Comparison of ENCODE assay signal across 12 mouse cellular contexts in genomic region chr4:120285223-120285622, GRCm38 (mm10). TPM values are rescaled to one million over a fixed set of nuclear protein-coding genes. Genes with fewer than 3 reads are reported as not detected.
A peak's percentile ranks its signal among the peaks of the same experiment; 100 is the strongest.
DNase-seq lines count a peak whose midpoint lies in the region; ATAC-seq and TF ChIP-seq lines count a peak whose summit lies in the region.
"Had no signal": no experiment of that assay in that cellular context is flagged by ENCODE, and none has a peak within 500 bp of the region (broad histone marks: within the 10 kb centered on the region; RNA-seq: fewer than 3 reads in every experiment).

No protein-coding gene starts in this region.

- H3K4me1 ChIP-seq in forebrain, embryonic 15.5 days: peaks cover 65% of the 10 kb centered on the region
- peaks cover 32% of the 10 kb centered on the region for H3K4me1 ChIP-seq in neural tube, embryonic 14.5 days (ENCODE audit: control insufficient read depth, insufficient read depth, low read length)

- peak overlapping the region; percentile 97 for H3K9ac ChIP-seq in forebrain, embryonic 15.5 days (replicated peaks)
- no peak overlapping the region for H3K9ac ChIP-seq in neural tube, embryonic 14.5 days (replicated peaks; ENCODE audit: low read depth, low read length)

- H3K27me3 ChIP-seq in forebrain, embryonic 15.5 days: no peaks in the 10 kb centered on the region
- H3K27me3 ChIP-seq in neural tube, embryonic 14.5 days (ENCODE audit: control insufficient read depth, insufficient read depth, low read length): peaks cover 2% of the 10 kb centered on the region

- H3K4me3 ChIP-seq in left cerebral cortex, adult 2 months: peak overlapping the region; percentile 75
- H3K4me3 ChIP-seq in forebrain, embryonic 15.5 days: peak overlapping the region; percentile 61
- peak overlapping the region; percentile 73; the same call in 1 of the 2 replicates for H3K4me3 ChIP-seq in neural tube, embryonic 14.5 days (ENCODE audit: low read depth, low read length)

- WGBS in forebrain, embryonic 15.5 days: 54% methylated on average over 3 of the region's 3 CpGs
- 61% methylated on average over 3 of the region's 3 CpGs for WGBS in neural tube, embryonic 14.5 days

- H3K27ac ChIP-seq in left cerebral cortex, adult 2 months: no peak overlapping the region
- H3K27ac ChIP-seq in forebrain, embryonic 15.5 days (replicated peaks): peak overlapping the region; percentile 97
- no peak overlapping the region for H3K27ac ChIP-seq in neural tube, embryonic 14.5 days (ENCODE audit: low read depth, low read length)

- ATAC-seq in forebrain, embryonic 15.5 days (replicated peaks): no peak
- ATAC-seq in neural tube, embryonic 14.5 days (ENCODE audit: low read depth): no peak

- peak overlapping the region; percentile 84 for H3K4me2 ChIP-seq in forebrain, embryonic 15.5 days (replicated peaks)
- peak overlapping the region; percentile 93 for H3K4me2 ChIP-seq in neural tube, embryonic 14.5 days (ENCODE audit: low read depth, low read length)
- H3K4me2 ChIP-seq: liver, embryonic 11.5 days had no signal

- H3K9me3 ChIP-seq in forebrain, embryonic 15.5 days: no peaks in the 10 kb centered on the region
- no peaks in the 10 kb centered on the region for H3K9me3 ChIP-seq in neural tube, embryonic 14.5 days (ENCODE audit: control insufficient read depth, low read length)

- intact Hi-C loops in left cerebral cortex, adult 2 months (cut with DNase I): loop anchor here (2.0 kb wide), 1 partner anchor 84 kb away; no protein-coding TSS in a partner anchor
- intact Hi-C loops in left cerebral cortex, postnatal 4 days (cut with DNase I): loop anchor here (5.0 kb wide), 1 partner anchor 53 kb away; no protein-coding TSS in a partner anchor

- H3K36me3 ChIP-seq in forebrain, embryonic 15.5 days: no peaks in the 10 kb centered on the region
- H3K36me3 ChIP-seq in neural tube, embryonic 14.5 days (ENCODE audit: control insufficient read depth, insufficient read depth, low read length): no peaks in the 10 kb centered on the region

- DNase-seq in left cerebral cortex, adult 2 months (ENCODE audit: extremely low spot score in 1 of 2, low spot score in 2 of 2): no peak
- DNase-seq in left cerebral cortex, postnatal 4 days: no peak
- peak; percentile 4 for DNase-seq in induced T-regulatory cell, adult 2 months (ENCODE audit: low read depth)
- no peak for DNase-seq in kidney, adult 9 months
- DNase-seq in layer of hippocampus, adult 9-11 months: no peak
- no peak for DNase-seq in natural killer cell, adult 2 months (ENCODE audit: low spot score in 2 of 2)
- DNase-seq: cerebellum, adult 9-10 months; kidney, postnatal 14 days; thymus, postnatal 25 days had no signal

- TF ChIP-seq CTCF in left cerebral cortex, adult 2 months (IDR thresholded peaks at IDR 0.05): no peak

RNA-seq across cellular contexts. Expression of gene Foxo6, which starts 1.9 kb away (rescaled TPM):
- total RNA-seq in left cerebral cortex, adult 2 months (2021): 10 to 100 TPM; 11.3 to 17.1 TPM
- total RNA-seq in left cerebral cortex, postnatal 4 days (2021): 10 to 100 TPM; 45.7 to 46.8 TPM
- polyA plus RNA-seq in forebrain, embryonic 15.5 days (2015; fragmentation: Nextera tagmentation; extraction: Ambion mirVana): 4.4 and 5.3 TPM in 2 replicates
- polyA plus RNA-seq in neural tube, embryonic 14.5 days (2014; fragmentation: Nextera tagmentation; extraction: Ambion mirVana): 0.85 and 1.1 TPM in 2 replicates
